Mouse (Mus musculus) adrenal gland, adult (tissue): ENCODE data around the gene Mas1.
A peak's percentile ranks its signal among the peaks of the same experiment; 100 is the strongest.

Source experiments
- DNase-seq, 2 experiments: peaks; one replicate each; pipeline ENCODE4 v3.0.0; 2022 to 2023; ENCODE audit warnings: low spot score in 1 of 2; ENCODE audit not compliant: inconsistent age in 2 of 2

The Mas1 gene

DNA sequence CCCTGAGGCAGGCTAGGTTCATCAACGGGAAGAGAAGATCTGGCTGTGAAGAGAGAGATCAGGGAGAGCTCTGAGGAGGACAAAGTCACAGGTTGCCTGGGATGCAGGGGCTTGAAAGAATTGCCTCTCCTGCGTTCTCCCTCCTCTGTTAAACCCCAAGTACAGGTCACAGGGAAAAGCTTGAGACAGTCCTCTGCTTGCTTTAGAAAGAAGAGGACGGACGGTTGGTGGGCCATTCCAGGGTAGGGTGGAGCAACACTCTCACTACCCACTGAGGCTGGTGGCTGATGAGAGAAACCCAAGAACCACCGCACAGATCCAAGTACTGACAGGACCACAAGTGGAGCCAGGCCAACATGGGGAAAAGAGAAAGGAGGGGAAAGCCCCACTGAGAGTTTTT is 7.8 kb upstream of the Mas1 start, which contains the start of gene Mrgprh:
Gene Mrgprh (plus strand): TSS at position 301 of the 400 bp plus-strand sequence.
- DNase-seq, result no peak

DNA sequence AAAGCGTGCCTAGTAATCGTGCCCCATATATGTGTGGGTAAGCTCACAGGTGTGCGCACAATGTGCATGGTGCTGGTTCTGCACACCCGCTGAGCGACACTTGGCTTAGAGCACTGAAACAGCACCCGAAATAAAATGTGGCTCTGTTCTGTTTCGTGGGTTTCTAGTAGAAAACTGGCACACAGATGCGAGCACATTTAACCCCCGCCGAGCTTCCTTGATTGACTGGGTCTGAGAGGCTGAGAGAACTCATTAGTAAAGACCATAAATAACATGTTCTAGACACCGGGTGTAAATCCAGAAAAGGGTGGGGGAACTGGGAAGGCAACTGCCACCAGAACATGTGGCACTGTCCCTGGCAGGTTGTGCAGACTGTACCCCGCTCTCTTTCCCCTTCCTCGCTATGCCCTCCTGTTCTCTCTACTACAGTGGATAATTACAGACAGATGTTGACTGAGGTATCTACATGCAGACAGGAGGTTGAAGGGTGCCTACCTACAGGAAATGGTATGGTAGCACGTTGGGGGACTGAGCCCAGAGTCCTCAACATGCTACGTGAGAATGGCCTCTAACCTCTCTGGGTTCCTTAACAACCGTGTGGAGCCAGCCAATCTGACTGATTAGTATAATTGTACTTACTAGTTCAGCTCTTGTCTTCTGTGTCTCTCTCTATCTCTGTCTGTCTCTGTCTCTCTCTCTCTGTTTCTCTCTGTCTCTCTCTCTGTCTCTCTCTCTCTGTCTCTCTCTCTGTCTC is 4.5 kb upstream of the Mas1 start:
- no peak for DNase-seq

DNA sequence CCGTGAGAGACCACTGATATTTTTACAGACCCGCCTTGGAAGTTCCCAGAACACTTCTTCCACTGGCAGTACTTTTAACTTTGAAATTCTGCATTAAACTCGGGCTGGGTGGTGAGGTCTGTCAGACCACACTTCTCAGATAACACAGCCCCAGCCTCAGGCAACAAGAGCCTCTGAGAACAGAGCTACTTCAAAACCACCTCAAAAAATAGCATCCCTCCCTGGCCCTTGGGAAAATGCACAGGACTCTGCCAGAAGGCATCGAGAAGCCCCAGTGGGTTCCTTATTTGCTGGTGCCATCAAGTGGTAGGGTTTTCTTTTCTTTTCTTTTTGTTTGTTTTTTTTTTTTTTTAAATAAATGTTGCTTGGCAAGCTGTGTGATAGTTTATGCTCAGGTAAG is 697 bp upstream of the Mas1 start:
- no peak for DNase-seq

DNA sequence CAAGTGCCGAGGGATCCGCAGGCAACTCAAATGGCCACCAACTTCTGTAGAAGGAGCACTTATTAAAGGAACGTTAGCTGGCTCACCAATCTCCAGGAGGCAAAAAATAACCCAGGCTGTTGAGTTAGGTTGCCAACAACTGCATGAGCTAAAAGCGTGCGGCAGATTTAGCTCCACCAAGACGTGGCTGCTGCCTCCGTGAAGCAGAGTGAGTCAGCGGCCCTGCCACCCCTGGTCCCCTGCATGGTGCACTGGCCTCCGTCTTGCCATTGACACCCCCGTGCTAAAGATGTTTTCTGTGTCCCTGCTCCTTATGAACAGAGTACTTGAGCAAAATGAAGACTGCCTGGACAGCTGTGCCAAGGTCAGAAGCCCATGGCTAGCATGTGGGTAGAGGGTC is 1.1 kb downstream of the Mas1 start:
- no peak for DNase-seq

DNA sequence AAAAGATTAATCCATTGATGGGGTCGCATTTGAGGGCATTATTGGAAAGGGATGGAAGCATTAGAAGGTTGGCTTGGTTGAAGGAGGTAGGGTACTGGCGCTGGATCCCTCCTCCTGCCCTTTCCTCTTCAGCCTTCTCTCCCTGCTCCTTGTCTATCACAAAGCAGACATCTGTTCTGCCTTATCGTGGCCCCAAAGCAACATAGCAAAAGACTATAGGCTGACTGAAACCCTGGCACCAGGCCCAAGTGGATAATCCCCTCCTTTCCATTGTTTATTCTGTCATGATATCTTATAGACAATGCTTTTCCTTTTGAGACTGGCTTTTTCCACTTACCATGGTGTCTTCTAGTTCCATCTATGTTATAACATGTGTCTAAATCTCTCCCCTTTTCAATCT is 2.5 kb downstream of the Mas1 start:
- no peak for DNase-seq

DNA sequence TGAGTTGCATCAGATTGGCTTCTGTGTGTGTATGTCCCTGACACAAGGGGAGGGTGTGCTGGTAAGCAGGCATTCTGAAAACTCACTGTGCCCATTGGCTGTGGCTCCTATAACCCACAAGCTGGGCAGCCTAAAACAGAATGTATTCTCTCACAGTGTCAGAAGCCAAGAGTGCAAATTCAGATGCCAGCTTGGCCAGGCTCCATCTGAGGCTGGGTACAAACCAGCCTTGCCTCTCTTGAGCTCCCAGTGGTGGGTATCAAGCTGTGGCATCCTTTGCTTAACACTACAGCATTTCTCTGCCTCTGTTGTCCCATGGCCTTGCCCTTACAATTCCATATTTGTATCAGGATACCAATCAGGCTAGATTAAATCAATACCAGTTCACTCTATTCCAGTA is 3.8 kb downstream of the Mas1 start:
- no peak for DNase-seq

DNA sequence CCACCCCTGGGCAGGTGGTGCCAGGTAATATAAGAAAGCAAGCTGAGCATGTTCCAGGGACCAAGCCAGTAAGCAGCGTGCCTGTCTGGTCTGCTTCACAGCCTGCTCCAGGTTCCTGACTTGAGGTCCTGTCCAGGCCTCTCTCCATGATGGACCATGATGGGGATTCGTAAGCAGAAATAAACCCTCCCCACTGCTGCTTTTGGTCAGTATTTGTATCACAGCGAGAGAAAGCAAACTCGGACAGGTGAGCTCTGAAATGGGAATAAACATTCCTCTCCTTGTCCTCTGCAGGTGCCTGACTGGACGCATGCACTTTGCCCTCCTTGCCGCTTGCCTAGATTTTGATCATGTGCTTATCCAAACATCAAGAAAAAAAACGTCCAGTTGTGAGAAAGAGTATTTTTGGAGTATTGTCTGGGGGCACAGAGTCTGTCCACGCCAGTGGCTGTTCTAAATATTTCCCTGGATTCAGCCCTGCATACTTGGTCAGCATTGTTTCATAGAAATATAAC is 8.9 kb downstream of the Mas1 start:
- no peak for DNase-seq

DNA sequence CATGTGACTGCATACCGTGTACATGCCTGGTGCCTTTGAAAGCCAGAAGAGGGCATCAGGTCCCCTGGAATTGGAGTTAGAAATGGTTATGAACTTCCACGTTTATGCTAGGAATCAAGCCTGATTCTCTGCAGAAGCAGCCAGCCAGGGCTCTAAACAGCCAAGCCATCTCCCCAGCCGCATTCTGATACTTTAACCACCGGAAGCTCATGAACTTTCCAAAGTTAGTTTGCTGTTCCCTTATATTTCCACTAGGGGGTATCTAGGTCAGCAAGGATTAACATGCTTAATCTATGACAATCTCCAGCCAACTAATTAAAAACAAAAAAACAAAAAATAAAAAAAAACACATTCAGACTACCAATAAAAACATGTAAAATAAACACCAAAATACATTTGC is 9.9 kb downstream of the Mas1 start:
- peak in 1 of 2 experiments; percentile 35 for DNase-seq

DNA sequence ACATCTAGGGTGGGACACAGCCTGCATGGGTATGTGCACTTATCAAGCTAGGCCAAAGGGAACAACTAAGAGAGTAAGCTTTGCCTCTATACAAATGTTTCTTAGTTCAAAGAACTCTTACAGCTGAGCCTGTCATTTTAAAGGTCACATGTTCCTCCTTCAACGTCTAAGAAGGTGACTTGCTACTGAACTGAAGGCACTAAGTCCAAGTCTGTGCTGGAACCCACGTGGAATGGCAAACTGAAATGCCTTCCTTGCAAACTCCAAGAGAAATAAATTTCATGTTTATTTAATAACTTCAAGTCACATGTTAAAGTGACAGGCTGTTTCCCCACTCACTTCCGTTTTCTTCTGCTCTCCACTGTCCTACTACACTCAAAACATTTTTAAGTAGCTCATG is 10.5 kb downstream of the Mas1 start:
- no peak for DNase-seq

DNA sequence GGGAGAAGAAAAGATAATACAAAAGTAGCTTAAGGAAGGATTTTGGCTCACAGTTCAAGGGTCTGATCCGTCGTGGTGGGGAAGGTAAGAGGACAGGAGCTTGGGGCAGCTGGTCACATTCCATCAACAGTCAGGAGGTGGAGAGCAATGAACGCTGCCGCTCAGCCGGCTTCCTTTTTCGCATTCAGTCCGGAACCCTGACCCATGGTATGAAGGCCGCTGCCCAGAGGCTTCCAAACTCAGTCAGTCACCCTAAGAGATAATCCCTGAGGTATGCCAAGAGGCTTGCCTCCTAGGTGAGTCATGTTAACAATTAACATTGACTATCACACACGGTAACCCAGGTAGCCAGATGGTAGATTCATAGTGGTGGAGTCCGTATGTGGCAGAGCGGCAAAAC is 13.6 kb downstream of the Mas1 start:
- DNase-seq, result no peak

DNA sequence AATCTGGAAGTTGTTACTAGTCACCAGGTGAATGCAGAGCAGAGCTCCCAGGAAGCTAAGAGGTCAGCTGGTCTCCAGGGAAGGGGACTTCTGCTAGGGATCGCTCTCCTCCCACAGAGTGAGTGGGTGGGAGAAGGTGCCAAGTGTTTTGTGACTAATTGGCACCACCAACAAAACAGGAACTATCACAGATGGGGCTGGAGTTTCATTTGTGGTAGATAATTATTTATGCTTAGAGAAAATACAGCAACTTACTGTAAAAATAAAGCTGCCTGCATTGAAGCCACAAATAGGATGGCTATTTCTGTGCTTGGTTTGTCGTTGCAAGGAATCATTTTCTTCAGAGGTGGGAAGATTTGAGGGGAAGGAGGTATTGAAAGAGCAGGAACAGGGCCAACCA is 14.1 kb downstream of the Mas1 start:
- DNase-seq, result no peak

DNA sequence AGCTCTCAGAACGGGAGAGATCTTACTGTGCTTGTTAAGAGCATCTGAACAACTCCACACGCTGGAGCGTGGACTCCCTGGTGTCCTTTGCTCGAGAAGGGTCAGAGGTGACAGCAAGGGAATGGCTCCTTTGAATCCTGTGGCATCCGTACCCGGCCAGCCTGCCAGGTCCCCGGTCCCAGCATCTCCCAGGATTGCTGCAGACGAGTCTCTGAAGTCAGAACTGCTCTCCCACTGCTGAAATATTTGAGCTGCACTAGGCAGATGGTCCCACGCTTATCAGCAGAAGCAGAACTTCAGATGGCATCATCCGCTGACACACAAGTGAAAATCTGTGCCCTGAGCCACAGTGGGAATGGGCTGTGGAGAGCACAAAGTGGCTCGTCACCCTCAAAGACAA is 16.3 kb downstream of the Mas1 start:
- no peak for DNase-seq

DNA sequence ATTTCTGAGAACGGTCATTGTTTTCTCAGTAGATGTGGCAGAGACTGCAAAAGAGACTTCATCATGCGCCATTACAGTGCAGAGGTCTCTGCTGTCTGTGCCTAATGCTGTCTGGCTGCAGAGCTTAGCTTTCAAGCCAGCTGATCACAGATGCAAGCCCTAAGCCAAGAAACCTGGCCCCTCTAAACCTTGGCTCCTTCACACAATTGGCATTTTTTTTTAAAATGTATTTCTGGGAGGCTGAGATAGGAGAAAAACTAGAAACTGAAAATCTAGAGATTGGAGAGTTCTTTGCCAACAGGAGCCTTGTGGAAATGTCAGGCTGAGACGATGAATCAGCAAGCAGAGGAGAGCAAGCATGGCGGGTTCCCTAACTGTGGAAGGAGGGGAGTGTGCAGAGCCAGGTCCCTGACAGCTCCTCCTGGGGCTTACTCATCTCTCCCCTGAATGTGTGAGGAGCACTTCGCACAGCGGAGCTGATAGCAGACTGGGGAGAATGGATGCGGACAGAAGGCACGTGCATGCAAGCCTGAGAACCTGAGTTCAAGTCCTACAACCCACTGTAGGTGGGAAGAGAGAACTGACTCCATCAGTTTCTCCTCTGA is 18.1 kb downstream of the Mas1 start:
- peak; percentile 30 to 39 for DNase-seq

DNA sequence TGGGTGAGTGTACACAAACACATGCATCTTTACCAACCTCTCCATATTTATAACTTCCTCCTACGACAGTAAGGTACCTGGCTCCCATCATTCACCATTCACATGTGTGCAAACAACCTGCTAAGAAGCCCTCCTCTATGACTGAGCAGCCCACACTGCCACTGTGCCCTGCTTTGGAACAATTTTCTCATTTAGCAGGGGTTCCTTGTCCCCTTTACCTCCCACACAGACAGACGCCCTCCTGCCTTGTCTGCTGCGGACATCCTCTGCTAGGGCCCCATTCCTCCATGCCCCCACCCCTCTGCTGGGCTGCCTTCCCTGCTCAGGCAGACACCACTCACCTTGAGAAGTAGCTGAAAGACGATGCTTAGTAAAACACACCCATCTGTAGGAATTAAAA is 20.2 kb downstream of the Mas1 start:
- no peak for DNase-seq

DNA sequence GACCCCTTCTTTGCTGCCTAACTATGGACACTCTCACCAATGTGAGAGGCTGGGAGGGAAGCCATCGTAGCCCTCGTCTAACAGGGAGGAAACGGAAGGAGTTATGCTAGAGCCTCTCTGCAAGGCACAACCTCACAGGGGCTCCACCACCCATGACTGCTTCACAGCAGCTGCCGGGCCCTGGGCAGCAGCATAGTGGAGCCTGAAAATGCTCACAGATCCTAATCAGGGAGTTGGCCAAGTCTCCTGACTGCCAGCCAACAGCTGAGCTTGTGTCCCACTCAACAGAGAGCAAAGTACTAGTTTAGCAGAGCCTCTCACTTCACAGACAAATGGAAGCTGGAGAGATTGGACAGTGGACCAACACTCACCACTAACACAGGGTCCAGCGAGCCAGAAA is 21.5 kb downstream of the Mas1 start:
- no peak for DNase-seq

DNA sequence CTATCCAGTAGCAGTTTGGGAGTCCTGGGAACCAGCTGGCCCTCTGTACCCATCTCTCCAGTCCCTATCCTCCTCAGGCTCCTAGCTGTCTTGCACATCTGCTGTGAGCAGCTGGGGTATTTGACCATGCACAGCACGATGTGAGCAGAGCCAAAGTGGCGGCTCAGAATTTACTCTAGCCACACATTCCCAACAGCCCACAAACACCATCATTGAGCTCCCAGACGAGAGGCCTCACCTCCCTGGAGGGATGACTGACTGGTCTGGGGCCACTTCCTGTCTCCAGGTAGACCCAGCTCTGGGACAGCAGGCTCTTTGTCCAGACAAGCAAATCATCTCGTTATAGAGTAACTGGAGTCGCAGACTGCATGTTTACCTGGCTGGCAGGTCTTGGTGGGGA is 22.1 kb downstream of the Mas1 start:
- DNase-seq, result no peak

DNA sequence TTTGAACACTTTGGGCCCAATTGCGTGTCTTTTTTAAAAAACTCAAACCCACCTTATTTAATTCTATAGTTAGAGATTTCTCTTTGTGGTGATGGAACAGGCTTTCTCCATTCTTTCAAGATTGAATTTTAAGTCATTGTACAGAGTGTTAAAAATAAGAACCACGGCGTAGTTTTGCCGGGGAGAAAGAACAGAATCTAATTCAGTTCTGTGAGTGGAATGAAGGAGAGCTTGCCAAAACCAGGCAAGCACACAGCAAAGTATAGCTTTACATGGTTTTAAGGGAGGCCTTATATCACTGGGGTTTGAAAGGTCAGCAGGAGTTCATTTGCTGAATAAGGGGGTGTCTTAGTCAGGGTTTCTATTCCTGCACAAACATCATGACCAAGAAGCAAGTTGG is 23.4 kb downstream of the Mas1 start:
- no peak for DNase-seq

DNA sequence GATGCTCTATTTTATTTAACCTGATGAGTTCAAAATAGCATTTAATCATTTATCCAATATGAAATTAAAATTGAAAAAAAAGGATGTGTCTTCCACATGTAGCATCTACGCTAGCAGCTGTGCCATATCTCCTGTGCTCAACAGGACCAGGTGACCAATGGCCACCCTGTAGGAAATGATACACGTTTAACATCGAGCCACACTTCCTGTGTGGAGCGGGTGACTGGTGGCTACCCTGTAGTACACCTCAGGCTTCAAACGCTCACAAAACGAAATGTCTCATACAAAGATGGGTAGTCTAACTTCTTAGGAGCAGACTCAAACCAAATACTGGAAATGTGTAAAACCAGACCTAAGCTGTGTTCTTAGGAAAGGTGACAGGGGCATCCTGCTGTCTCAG is 24.1 kb downstream of the Mas1 start:
- DNase-seq, result no peak

DNA sequence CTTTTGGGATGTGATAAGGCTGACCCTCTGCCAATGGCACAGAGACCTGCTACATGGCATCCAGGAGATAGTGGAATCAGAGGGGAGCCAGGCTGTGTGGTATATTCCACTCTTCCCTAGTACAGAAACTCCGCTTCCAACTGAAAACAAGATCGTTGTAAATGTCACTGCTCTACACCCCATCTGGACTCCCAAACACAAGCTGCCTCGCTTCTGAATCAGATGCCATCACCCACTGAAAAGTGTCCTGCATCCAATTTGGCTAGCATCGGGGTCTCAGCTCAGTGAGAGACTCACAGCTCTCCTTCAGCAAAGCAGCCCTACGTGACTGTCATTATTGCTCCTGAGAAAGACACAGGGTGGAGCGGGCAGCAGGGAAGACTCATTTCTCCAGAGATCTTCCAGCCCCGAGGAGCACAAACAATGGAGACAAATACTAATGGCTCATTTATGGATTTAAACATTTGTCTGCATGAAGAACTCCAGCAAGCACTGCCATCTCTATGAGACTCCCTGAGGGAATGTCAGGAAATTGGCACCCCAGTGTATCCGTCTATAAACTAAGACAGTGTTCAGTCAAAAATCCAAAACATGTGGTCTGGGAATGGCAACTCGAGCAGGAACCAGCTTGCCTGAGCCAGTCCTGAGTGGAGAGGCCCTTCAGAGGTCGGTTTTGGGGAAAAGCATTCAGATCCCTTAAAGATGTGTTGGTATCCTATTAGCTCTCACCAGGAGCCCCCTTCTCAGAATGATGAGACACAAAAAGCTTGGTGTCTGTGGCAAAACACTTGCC is 28.3 kb downstream of the Mas1 start:
- DNase-seq, result no peak

DNA sequence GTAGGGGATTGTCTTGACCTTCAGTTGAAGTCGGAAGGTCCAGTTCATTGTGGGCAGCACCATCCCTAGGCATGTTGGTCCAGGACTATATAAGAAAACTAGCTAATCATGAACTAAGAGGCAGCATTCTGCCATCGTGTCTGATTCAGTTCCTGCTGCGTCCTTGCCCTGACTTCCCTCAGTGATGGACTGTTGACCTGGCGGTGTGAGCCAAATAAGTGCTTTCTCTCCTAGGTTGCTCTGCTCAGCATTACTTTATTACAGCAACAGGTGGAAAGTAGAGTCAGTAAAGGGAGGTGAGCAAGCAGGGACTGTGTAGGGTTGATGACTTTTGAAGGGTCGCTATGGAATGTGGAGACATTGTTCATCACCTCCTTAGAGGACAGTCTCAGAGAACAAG is 32.2 kb downstream of the Mas1 start:
- peak in 1 of 2 experiments; percentile 36 for DNase-seq

DNA sequence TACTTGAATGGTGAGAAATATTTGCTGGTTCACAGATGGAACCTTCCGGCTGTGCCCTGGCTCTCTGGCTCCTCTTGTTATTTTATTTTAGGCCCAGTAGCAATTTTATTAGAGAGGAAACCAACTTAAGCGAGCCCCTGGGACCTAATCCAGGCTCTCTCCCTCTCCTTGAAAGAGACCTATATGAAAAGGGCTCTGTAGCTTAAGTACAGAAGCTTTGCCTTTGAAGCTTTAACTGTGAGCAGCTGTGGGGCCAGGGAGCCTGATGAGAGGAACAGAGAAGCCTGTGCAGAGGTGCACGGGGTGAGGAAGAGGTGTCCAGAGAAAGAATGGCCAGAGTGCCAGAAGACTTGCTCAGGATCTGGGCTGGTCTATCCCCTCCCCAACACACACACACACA is 33.1 kb downstream of the Mas1 start:
- no peak for DNase-seq

DNA sequence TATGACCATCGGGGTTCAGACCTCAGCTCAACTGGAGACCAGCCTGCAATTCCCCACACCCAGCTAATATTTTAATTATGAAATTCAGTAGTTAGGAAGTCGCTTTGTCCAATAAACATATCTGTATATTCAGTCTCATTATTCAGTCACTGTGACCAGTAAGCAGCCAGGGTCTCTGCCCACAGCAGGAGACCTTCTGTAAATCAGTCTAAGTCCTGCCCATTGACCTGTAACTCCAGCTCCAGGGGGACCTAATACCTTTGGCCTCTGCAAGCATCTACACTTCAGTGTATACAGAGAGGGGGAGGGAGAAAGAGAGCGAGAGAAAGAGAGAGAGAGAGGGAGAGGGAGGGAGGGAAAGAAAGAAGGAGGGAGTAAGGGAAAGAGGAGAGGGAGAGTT is 33.6 kb downstream of the Mas1 start:
- DNase-seq, result no peak
